Mouse (Mus musculus) heart, postnatal 36 days (tissue): ENCODE results near the gene Gpr85. TPM values are rescaled to one million over a fixed set of nuclear protein-coding genes. Genes with fewer than 3 reads are reported as not detected.

Experiments
- DNase-seq, 2 experiments: peaks; one replicate each; pipeline ENCODE4 v3.0.0; 2021 to 2022
- intact Hi-C: fragments of 180-260 bp; cut with DNase I; formaldehyde crosslinking; loops from one replicate; pipeline ENCODE4 v1.15.1; 2025
- total RNA-seq, 2 experiments: library from RNA; stranded (reverse); gene quantifications; 2 replicates each; pipeline ENCODE4 v1.2.3; 2021

Gpr85 gene
- total RNA-seq, 2 experiments from 2014 or later: 0.14 TPM; not detected in 1

DNA sequence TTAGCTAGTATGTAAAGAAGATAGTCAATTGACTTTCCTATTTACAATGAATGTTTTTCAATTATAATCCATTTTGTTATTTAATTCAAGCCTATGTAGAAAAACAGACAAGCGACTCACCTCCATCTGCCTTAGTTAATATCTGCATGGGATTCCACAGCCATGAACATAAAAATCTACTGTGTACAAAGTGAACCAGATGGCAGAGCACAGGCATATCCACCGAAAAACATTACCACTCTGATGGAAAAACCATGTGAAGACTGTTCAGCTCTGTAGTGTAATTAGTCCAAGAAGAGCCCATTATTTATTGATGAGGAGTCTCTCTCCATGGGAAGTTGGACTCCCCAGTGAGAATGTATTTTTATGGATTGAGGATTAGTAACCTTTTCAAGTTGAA, 7.0 kb downstream of the Gpr85 start:
- intact Hi-C loops: no loop called here
- no peak for DNase-seq

DNA sequence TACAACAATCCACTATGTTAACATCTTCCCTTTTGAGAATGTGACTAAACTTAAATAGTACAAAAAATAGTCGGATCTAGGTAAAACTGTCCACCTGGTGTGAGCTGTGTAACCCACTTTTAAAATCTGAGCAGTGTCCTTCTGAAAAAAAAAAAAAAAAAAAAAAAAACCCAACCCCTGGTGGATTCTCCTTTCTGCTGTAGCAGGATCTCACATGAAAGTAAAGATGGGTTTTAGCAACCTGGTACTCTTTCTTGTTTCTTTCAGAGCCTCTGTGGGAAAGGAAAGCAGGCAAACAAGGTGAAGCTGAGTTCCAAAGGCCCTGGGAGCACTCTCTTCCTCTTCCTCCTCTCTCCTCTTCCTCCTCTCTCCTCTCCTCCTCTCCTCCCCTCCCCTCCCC, 10.9 kb downstream of the Gpr85 start:
- no peak for DNase-seq
- intact Hi-C loops: no loop called here

DNA sequence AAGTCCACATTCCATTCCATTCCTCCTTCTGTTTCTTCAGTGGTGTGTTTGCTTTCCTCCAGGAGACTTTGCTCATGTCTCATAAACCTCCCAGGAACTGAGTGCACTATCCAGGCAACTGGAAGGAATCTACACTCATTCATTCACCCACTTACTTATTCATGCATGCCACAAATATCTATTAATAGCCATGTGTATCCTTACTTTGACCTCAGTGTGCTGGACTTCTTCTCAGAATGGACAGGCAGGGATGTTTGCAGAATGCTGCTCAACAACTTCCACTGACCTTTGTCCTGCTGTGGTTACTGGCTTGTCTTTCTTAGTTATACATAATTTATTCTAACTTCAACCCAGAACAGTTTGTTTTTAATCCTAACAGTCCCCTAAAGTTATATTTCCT, 23.1 kb downstream of the Gpr85 start:
- intact Hi-C loops: no loop called here
- DNase-seq: no peak

DNA sequence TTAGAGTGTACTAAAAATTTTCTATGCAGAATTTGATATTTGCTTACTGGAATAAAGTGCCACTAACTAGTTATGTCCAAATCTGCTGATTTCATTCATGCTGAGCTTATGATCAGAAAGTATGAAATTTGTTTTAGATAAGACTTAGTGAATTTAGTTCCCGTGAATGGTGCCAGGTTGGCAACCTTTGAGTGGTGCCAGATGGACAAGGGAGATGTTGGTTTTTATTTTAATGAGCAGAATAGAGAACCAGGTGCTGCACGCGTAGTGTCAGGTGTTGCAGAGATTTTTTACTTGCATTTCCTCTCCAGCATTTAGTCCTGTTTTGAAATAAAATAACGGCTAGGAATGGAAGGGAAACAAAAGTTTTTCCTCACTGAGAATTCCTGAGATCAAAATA, 27.6 kb downstream of the Gpr85 start:
- intact Hi-C loops: no loop called here
- no peak for DNase-seq

DNA sequence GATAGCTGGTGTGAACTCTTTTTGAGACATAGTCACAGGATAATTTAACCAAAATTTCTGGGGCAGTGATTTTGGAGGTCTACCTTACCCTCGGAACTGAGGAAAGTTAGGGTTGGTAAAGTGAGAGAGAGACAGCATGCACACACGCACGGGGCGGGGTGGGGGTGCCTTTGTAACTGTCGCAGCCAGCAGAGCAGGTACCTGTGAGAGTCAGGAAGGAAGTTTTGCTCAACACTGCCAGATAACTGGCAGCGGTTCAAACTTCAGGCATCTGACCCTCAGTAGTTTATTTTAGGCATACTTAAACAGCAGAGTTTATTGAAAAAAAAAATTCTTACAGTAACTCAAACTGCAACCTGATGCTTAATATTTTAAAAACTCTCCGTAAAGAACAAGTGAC, 39.7 kb downstream of the Gpr85 start:
- no peak for DNase-seq
- intact Hi-C loops: no loop called here

DNA sequence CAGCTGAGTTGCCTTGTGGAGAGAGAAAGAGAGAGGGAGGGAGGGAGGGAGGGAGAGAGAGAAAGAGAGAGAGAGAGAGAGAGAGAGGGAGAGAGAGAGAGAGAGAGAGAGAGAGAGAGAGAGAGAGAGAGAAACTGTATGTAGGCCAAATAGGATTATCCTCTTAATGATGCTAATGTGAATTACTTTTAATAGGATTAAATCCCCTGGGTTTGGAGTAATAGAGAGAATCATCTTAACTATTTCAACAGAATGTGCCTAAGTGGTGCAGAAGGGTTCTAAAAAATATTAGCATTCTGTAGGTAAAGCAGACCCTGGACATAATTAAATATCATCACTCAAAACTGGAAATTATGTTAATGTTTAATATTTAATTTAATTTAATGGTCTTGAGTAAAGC, 42.4 kb downstream of the Gpr85 start:
- DNase-seq: no peak
- intact Hi-C loops: no loop called here

Other genes with a start within 250 kb of the Gpr85 start
- 10 to 100 TPM; 17.4 to 20.1 TPM for gene Tmem168, start 231.8 kb downstream of the Gpr85 start, total RNA-seq
- 10 to 100 TPM; 11.6 to 13.1 TPM for gene Bmt2, start 162.0 kb downstream of the Gpr85 start, total RNA-seq
- gene 2610001J05Rik, start 31.6 kb upstream of the Gpr85 start, total RNA-seq: 10 to 100 TPM; 42.4 TPM